Mouse (Mus musculus): Measurements from ENCODE around the gene Spink2. TPM values are rescaled to one million over a fixed set of nuclear protein-coding genes. Genes with fewer than 3 reads are reported as not detected.

The Spink2 gene
- not detected in 4 replicates for total RNA-seq (2023; ENCODE audit: inconsistent age)

GRCm38 (mm10) chr5:77211236-77211635, at the start of gene Spink2:
Gene Spink2, minus strand, starts transcription at chr5:77211471.

Other genes with a start within 250 kb of the Spink2 start
- gene Srp72, start 236.8 kb downstream of the Spink2 start, total RNA-seq (2023; ENCODE audit: inconsistent age): 136 to 155 TPM (median 149 TPM) in 4 replicates
- 2.2 to 4.0 TPM in 2 of 4 replicates, not detected in the others for gene Arl9, start 207.4 kb downstream of the Spink2 start, total RNA-seq (2023; ENCODE audit: inconsistent age)
- 0.32 to 1.3 TPM (median 0.53 TPM) in 4 replicates for gene Thegl, start 195.4 kb downstream of the Spink2 start, total RNA-seq (2023; ENCODE audit: inconsistent age)
- 17.4 to 21.8 TPM (median 19.9 TPM) in 4 replicates for gene Hopx, start 96.3 kb downstream of the Spink2 start, total RNA-seq (2023; ENCODE audit: inconsistent age)
- 80.3 to 88.4 TPM (median 83.6 TPM) in 4 replicates for gene Rest, start 54.0 kb upstream of the Spink2 start, total RNA-seq (2023; ENCODE audit: inconsistent age)
- gene Noa1, start 98.6 kb upstream of the Spink2 start, total RNA-seq (2023; ENCODE audit: inconsistent age): 33.8 to 47.5 TPM (median 42.1 TPM) in 4 replicates
- 67.4 to 79.1 TPM (median 67.8 TPM) in 4 replicates for gene Polr2b, start 98.7 kb upstream of the Spink2 start, total RNA-seq (2023; ENCODE audit: inconsistent age)
- gene Igfbp7, start 196.6 kb upstream of the Spink2 start, total RNA-seq (2023; ENCODE audit: inconsistent age): 0.67 to 1.1 TPM in 2 of 4 replicates, not detected in the others

All from B cell, adult (primary cell).